Mouse (Mus musculus): ENCODE results near the gene Zfp872.

DNA sequence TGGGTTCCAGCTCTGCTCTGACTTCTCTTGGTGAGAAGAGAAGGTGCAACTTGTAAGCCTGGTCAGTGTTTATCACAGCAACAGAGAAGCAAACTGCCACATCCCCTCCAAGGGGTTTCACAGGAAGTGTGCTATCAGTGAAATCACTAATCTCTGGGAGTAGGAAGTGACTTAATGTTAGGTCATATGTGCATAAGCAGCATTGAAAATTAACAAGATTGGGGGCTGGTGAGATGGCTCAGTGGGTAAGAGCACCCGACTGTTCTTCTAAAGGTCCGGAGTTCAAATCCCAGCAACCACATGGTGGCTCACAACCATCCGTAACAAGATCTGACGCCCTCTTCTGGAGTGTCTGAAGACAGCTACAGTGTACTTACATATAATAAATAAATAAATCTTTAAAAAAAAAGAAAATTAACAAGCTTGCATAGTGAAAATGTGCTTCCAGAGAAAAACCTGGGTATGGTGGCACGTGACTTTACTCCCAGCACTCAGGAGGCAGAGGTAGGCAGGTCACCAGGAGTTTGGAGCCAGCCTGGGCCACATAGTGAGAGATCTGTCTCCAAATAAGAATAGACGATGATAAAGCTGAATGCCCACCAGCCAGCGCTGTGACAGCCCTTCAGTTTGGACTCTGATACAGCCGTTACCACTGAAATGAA lies 43.5 kb upstream of the Zfp872 start:
- no peak for TF ChIP-seq CTCF (IDR thresholded peaks at IDR 0.05; ENCODE audit: borderline replicate concordance, extremely low read depth, insufficient read depth, insufficient read length)
- TF ChIP-seq POLR2A (IDR thresholded peaks at IDR 0.05; ENCODE audit: borderline replicate concordance, extremely low read depth, insufficient read depth, insufficient read length, poor library complexity, severe bottlenecking) = no peak

Measured in brain, embryonic 14.5 days (tissue).